In genomic region chr14:29080228-29080627, GRCm38 (mm10) we compare ENCODE assay signal across 15 mouse cellular contexts.
"Had no signal": no experiment of that assay in that cellular context is flagged by ENCODE, and none has a peak within 500 bp of the region (broad histone marks: within the 10 kb centered on the region; RNA-seq: fewer than 3 reads in every experiment).

No protein-coding gene starts in this region.

- H3K9ac ChIP-seq: liver, embryonic 13.5 days; neural tube, embryonic 12.5 days; neural tube, embryonic 15.5 days had no signal

- H3K27ac ChIP-seq: left cerebral cortex, adult 2 months; liver, embryonic 13.5 days; neural tube, embryonic 12.5 days; neural tube, embryonic 15.5 days had no signal

- H3K4me1 ChIP-seq: liver, embryonic 13.5 days; neural tube, embryonic 12.5 days; neural tube, embryonic 15.5 days had no signal

- H3K9me3 ChIP-seq: liver, embryonic 13.5 days; neural tube, embryonic 12.5 days; neural tube, embryonic 15.5 days had no signal

- ATAC-seq: intestine, embryonic 16.5 days had no signal

- H3K27me3 ChIP-seq: liver, embryonic 13.5 days; neural tube, embryonic 12.5 days; neural tube, embryonic 15.5 days had no signal

- H3K4me2 ChIP-seq: liver, embryonic 13.5 days; midbrain, embryonic 11.5 days; neural tube, embryonic 12.5 days; neural tube, embryonic 15.5 days had no signal

- H3K36me3 ChIP-seq: liver, embryonic 13.5 days; neural tube, embryonic 12.5 days; neural tube, embryonic 15.5 days had no signal

- H3K4me3 ChIP-seq: left cerebral cortex, adult 2 months; liver, embryonic 13.5 days; neural tube, embryonic 12.5 days; neural tube, embryonic 15.5 days had no signal

- DNase-seq: layer of hippocampus, postnatal 36 days; liver, embryonic 13.5 days; lung, adult 2 months; lung, postnatal 14 days; midbrain, embryonic 14.5 days; right cerebral cortex, adult 18-20 months; right cerebral cortex, postnatal 14 days; right cerebral cortex, postnatal 4 days; thymus, adult 18-20 months; thymus, postnatal 36 days had no signal
